Mouse (Mus musculus) neutrophil, adult 83 days (primary cell): Measurements from ENCODE around the gene Gpx8. TPM values are rescaled to one million over a fixed set of nuclear protein-coding genes. Genes with fewer than 3 reads are reported as not detected.

Experiments used
- total RNA-seq, 2 experiments: library from RNA; stranded (reverse); gene quantifications; one replicate each; pipeline ENCODE4 v1.2.4; 2023

The Gpx8 gene
- total RNA-seq, result not detected

GRCm38 (mm10) chr13:113046211-113046883 lies at the start of gene Gpx8:
Gene Gpx8 (minus strand): TSS chr13:113046410.

GRCm38 (mm10) chr13:113034950-113035421 lies 11.2 kb downstream of the Gpx8 start, which contains the start of gene Cdc20b:
Gene Cdc20b (plus strand): TSS chr13:113035111.

GRCm38 (mm10) chr13:112993531-112994152 lies 52.6 kb downstream of the Gpx8 start, which contains the start of gene Mcidas:
Gene Mcidas (plus strand): TSS chr13:112993845.

Other genes starting within 250 kb of the Gpx8 start
- 1 to 10 TPM; 2.5 to 4.1 TPM for gene Plpp1, start 245.6 kb downstream of the Gpx8 start, total RNA-seq
- gene Mtrex, start 119.0 kb downstream of the Gpx8 start, total RNA-seq, result 10 to 100 TPM; 31.5 to 32.2 TPM
- 10 to 100 TPM; 10.7 to 11.0 TPM for gene Dhx29, start 119.0 kb downstream of the Gpx8 start, total RNA-seq
- gene Ccno, start 58.6 kb downstream of the Gpx8 start, total RNA-seq, result 10 to 100 TPM; 31.8 to 32.5 TPM
- gene Mcidas, start 52.6 kb downstream of the Gpx8 start, total RNA-seq, result not detected
- not detected for gene Cdc20b, start 11.3 kb downstream of the Gpx8 start, total RNA-seq
- gene Gzma, start 54.6 kb upstream of the Gpx8 start, total RNA-seq, result not detected
- gene Esm1, start 163.2 kb upstream of the Gpx8 start, total RNA-seq, result not detected
- gene Gzmk, start 179.5 kb upstream of the Gpx8 start, total RNA-seq, result not detected
- not detected for gene BC067074, start 246.7 kb upstream of the Gpx8 start, total RNA-seq